Mouse (Mus musculus) liver, embryonic 13.5 days (tissue): Measurements from ENCODE around the gene Ppfia2. TPM values are rescaled to one million over a fixed set of nuclear protein-coding genes. Genes with fewer than 3 reads are reported as not detected.

ENCODE experiments used
- ATAC-seq: fragments of 200-750 bp; cut with Nextera tagmentation; 2 replicates; pipeline ENCODE4 v1.8.0; 2017; ENCODE audit warnings: low read depth, mild to moderate bottlenecking, moderate number of reproducible peaks, moderate library complexity
- DNase-seq: peaks from one replicate; pipeline ENCODE4 v3.0.0; 2022
- H3K27ac ChIP-seq: fragments of 300-500 bp; sonication (generic); 2 replicates; pipeline ENCODE4 v1.5.1; 2015; ENCODE audit warnings: moderate library complexity, mild to moderate bottlenecking, inconsistent platforms
- H3K27me3 ChIP-seq: fragments of 300-500 bp; sonication (generic); 2 replicates; pipeline ENCODE4 v1.6.1; 2015; ENCODE audit warnings: mild to moderate bottlenecking, inconsistent platforms
- H3K36me3 ChIP-seq: fragments of 300-500 bp; sonication (generic); 2 replicates; pipeline ENCODE4 v1.6.1; 2015; ENCODE audit warnings: mild to moderate bottlenecking, inconsistent platforms
- H3K4me1 ChIP-seq: fragments of 300-500 bp; sonication (generic); replicated peaks from 2 replicates; pipeline ENCODE4 v1.6.1; 2015; ENCODE audit warnings: inconsistent platforms
- H3K4me2 ChIP-seq: fragments of 300-500 bp; sonication (generic); 2 replicates; pipeline ENCODE4 v1.6.1; 2015; ENCODE audit warnings: inconsistent platforms, mild to moderate bottlenecking, moderate library complexity
- H3K4me3 ChIP-seq: fragments of 300-500 bp; sonication (generic); replicated peaks from 2 replicates; pipeline ENCODE4 v1.5.1; 2015; ENCODE audit warnings: mild to moderate bottlenecking, inconsistent platforms
- H3K9ac ChIP-seq: fragments of 300-500 bp; sonication (generic); 2 replicates; pipeline ENCODE4 v1.6.1; 2015; ENCODE audit warnings: mild to moderate bottlenecking, inconsistent platforms
- H3K9me3 ChIP-seq: fragments of 300-500 bp; sonication (generic); replicated peaks from 2 replicates; pipeline ENCODE4 v1.6.1; 2016; ENCODE audit warnings: inconsistent platforms
- WGBS: fragments of 180-500 bp; shearing (Covaris S2); methylation state at CpG from one replicate; pipeline ENCODE4 v1.1.7; 2015; ENCODE audit not compliant: insufficient replicate concordance; 5-methylcytosine and 5-hydroxymethylcytosine counted together
- polyA plus RNA-seq: library from polyadenylated mRNA; unstranded; fragments of >200 nt; fragmentation: Nextera tagmentation; extraction: Ambion mirVana; gene quantifications from 2 replicates; pipeline ENCODE4 v1.2.1, GENCODE M21; 2015

Ppfia2 gene
- polyA plus RNA-seq, 1 experiment from 2014 or later, result 0.05 TPM

DNA sequence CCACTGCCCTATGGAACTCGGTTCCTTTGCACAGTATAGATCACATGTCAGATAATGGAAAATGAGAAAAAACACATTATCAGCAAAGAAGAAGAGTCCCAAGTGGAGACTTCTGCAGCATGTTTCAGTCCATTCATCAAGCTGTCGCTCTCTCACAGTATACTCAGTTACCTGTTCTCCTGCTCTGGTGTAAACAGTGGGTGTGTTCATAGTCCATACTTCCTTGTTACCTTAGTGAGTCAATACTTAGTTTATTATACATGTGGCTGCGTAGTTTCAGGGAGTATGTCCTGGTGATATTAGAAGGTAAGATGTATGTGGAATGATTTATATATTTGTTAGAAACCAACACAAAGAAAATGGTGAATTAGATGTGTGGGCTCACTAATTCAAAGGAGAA, 454.7 kb downstream of the Ppfia2 start:
- H3K36me3 ChIP-seq, result no peaks in the 10 kb centered on the region
- no peaks in the 10 kb centered on the region for H3K9me3 ChIP-seq
- H3K4me2 ChIP-seq, result no peak overlapping the region
- no peak overlapping the region for H3K27ac ChIP-seq
- H3K9ac ChIP-seq, result no peak overlapping the region
- DNase-seq (no peak), ATAC-seq (no peak)
- H3K4me1 ChIP-seq, result no peaks in the 10 kb centered on the region
- WGBS, result 63% methylated on average over 3 of the region's 3 CpGs
- no peak overlapping the region for H3K4me3 ChIP-seq
- H3K27me3 ChIP-seq, result no peaks in the 10 kb centered on the region

DNA sequence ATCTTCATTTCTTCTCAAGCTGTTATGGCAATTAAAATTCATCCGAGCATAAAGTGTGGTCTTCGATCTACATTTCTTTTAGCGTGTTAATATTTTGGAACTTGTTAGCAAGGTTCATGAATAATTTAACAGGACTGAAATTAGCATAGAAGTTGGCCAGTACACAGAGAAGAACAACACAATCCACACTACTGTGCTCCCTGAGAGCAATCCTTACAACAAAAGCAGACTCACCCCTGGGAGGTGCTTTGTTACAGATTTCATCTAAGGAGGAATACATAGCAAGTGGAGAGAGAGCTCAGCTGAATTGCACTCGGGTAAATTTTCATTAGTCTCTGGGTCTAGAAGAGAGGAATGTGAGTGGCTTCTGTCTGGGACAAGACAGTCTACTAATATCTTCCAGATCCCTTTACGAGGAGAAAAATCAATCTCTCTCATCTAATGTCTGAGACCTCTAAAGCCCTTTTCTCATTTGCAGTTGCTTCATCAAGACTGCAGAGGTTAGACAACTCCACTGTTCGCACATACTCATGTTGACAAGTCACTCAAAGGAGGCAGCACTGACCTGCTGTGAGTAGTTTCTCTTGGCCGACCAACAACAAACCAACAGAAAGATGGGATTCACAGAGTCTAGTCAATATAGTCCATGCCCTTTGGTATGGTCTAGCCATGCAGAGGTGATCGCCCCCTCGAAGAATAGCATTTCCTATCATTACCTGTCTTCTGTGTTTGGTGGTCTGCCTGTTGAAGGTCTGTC, 458.6 kb downstream of the Ppfia2 start:
- H3K4me2 ChIP-seq, result no peak overlapping the region
- H3K27ac ChIP-seq, result no peak overlapping the region
- H3K4me1 ChIP-seq, result no peaks in the 10 kb centered on the region
- ATAC-seq, result no peak
- no peak overlapping the region for H3K9ac ChIP-seq
- WGBS, result 64% methylated on average over 9 of the region's 9 CpGs
- no peaks in the 10 kb centered on the region for H3K27me3 ChIP-seq
- no peaks in the 10 kb centered on the region for H3K36me3 ChIP-seq
- DNase-seq, result no peak
- H3K9me3 ChIP-seq, result no peaks in the 10 kb centered on the region
- no peak overlapping the region for H3K4me3 ChIP-seq

DNA sequence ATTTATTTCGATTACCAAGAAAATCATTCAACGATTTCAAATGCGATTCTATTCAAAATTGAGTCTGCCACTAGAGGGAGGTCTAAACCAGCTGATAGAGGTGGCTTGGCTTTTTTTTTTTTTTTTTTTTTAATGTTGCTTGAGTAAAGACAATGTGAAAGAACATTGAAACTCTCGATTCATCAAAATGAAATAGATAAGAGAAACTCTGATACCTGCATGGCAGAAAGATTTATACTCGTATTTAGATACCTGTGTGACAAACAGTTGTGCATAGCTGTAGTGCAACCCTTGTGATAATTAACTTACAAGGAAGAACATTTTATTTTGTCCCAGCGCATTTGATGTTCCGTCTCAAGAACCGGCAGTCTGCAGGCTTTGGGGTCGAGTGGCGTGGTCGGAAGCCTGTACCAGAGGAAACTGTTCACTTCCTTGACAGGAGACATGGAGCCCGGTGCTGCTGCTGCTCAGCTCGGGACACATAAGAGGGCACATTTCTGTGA, 462.5 kb downstream of the Ppfia2 start:
- DNase-seq, result no peak
- H3K9me3 ChIP-seq, result no peaks in the 10 kb centered on the region

DNA sequence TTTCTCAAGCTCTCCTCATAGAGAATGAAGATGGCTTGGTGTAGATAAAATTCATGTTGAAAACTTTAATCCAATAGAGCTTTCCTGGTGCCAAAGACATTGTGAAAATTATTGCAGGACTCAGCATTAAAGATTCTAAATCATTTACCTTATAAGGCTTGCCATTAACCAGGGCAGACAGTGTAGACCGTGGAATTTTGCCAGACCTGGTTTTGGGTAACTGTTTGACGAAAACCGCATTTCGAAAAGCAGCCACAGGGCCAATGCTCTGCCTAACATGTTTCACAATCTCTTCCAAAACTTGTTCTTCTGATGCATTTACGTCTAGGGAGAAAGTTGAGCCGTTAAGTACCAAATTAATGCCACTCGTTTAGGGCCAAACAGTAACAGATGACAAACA, 466.9 kb downstream of the Ppfia2 start:
- Histone ChIP-seq H3K27ac (no peak overlapping the region), H3K4me2 (no peak overlapping the region), H3K36me3 (no peaks in the 10 kb centered on the region), H3K9me3 (no peaks in the 10 kb centered on the region), H3K27me3 (no peaks in the 10 kb centered on the region), H3K4me1 (no peaks in the 10 kb centered on the region), H3K9ac (no peak overlapping the region), H3K4me3 (no peak overlapping the region)
- ATAC-seq (no peak), DNase-seq (no peak)
- WGBS, result 73% methylated on average over 7 of the region's 7 CpGs

More for the DNA sequence above, 462.5 kb downstream of the Ppfia2 start:
- Histone ChIP-seq H3K9ac (no peak overlapping the region), H3K4me1 (no peaks in the 10 kb centered on the region), H3K27ac (no peak overlapping the region), H3K27me3 (no peaks in the 10 kb centered on the region), H3K4me2 (peak overlapping the region; percentile 26; the same call in 1 of the 2 replicates), H3K4me3 (no peak overlapping the region), H3K36me3 (no peaks in the 10 kb centered on the region)
- ATAC-seq, result no peak
- 21% methylated on average over 13 of the region's 13 CpGs for WGBS

DNA sequence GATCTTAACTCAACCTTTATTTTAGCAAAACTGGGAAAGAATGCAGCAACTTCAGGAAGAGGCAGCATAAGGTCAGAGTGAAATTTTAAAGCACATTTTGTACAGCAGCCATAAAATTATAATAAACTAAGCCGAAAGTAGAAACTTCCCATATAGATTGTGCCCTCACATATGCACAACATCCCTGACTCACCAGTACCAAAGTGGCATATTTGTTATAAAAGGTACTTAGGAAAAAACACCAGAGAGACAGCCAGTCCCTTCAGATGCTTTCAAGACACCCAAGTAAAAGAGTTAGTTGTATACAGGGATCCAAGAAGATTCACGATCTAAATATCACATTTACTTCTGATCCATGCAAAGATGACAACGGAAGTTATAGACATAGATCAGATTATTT, 468.7 kb downstream of the Ppfia2 start:
- 67% methylated on average over 3 of the region's 3 CpGs for WGBS
- no peak for ATAC-seq
- H3K27me3 ChIP-seq, result no peaks in the 10 kb centered on the region
- H3K9ac ChIP-seq, result no peak overlapping the region
- no peak overlapping the region for H3K27ac ChIP-seq
- no peaks in the 10 kb centered on the region for H3K36me3 ChIP-seq
- H3K4me2 ChIP-seq, result no peak overlapping the region
- no peaks in the 10 kb centered on the region for H3K4me1 ChIP-seq
- H3K9me3 ChIP-seq, result no peaks in the 10 kb centered on the region
- H3K4me3 ChIP-seq, result no peak overlapping the region
- DNase-seq, result no peak

DNA sequence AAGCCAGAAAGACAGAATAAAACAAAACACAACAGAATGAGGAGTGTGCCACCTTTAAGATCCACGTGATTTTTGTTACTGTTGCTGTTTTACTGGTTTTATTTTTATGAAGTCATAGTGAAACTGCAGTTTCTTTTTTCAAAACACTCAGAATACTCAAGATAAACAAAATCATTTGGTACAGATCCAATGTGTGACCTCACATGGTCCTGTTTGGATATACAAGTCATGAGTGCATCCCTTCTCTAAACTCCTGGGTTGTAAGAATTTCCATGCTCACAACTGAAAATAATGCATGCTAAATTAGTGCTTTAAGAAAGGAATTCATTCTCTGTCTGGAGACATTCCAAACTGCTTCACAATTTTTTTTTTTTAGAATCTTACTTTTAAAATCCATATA, 469.3 kb downstream of the Ppfia2 start:
- WGBS, result 26% methylated on average over 1 of the region's 1 CpGs
- no peak for ATAC-seq
- H3K4me1 ChIP-seq, result no peaks in the 10 kb centered on the region
- no peak for DNase-seq
- H3K36me3 ChIP-seq, result no peaks in the 10 kb centered on the region
- H3K9ac ChIP-seq, result no peak overlapping the region
- H3K27me3 ChIP-seq, result no peaks in the 10 kb centered on the region
- no peak overlapping the region for H3K4me2 ChIP-seq
- no peaks in the 10 kb centered on the region for H3K9me3 ChIP-seq
- H3K4me3 ChIP-seq, result no peak overlapping the region
- H3K27ac ChIP-seq, result no peak overlapping the region

DNA sequence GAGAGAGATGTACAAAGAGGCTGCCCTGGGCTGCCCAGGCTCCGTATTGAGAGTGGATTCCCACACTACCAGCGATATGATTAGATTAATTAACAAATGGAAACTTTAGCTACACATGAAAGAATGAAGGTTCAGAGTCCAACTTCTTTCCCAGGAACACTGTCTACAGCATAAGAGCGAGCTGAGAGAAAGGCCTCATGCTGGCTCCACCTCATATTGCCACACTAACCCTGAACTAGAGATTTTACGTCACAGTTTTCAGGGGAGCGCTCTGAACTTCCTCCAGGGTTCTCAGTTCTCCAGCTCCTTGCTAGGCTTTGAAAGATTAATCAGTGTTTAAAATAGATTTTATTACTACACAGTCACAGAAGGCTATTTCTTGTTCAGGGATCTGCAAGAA, 471.2 kb downstream of the Ppfia2 start:
- no peak overlapping the region for H3K27ac ChIP-seq
- ATAC-seq (no peak), DNase-seq (no peak)
- H3K4me3 ChIP-seq, result no peak overlapping the region
- 64% methylated on average over 5 of the region's 5 CpGs for WGBS
- no peaks in the 10 kb centered on the region for H3K36me3 ChIP-seq
- H3K4me1 ChIP-seq, result no peaks in the 10 kb centered on the region
- H3K4me2 ChIP-seq, result no peak overlapping the region
- H3K9me3 ChIP-seq, result no peaks in the 10 kb centered on the region
- no peak overlapping the region for H3K9ac ChIP-seq
- no peaks in the 10 kb centered on the region for H3K27me3 ChIP-seq

DNA sequence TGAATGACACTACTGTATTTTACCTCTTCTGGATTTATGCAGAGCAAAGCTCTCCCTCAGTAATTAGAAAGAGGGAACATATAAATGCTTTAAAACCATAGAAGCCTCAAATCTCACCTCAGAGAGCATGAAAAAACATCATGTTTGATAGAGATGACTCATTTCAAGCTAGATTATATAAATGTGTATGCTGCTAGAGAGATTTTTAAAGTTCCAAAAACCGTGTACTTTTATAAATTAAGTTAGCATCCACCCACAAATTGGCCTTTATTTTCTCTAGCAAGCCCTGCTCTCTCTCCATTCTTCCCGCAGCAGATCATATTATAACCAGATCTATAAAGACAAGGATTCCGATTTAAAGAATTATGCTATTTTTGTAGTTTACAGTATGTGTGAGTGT, 488.9 kb downstream of the Ppfia2 start:
- ATAC-seq (no peak), DNase-seq (no peak)
- Histone ChIP-seq H3K4me1 (no peaks in the 10 kb centered on the region), H3K36me3 (no peaks in the 10 kb centered on the region), H3K4me2 (no peak overlapping the region), H3K27me3 (no peaks in the 10 kb centered on the region), H3K27ac (no peak overlapping the region), H3K4me3 (no peak overlapping the region), H3K9ac (no peak overlapping the region), H3K9me3 (no peaks in the 10 kb centered on the region)
- WGBS, result 63% methylated on average over 3 of the region's 3 CpGs

DNA sequence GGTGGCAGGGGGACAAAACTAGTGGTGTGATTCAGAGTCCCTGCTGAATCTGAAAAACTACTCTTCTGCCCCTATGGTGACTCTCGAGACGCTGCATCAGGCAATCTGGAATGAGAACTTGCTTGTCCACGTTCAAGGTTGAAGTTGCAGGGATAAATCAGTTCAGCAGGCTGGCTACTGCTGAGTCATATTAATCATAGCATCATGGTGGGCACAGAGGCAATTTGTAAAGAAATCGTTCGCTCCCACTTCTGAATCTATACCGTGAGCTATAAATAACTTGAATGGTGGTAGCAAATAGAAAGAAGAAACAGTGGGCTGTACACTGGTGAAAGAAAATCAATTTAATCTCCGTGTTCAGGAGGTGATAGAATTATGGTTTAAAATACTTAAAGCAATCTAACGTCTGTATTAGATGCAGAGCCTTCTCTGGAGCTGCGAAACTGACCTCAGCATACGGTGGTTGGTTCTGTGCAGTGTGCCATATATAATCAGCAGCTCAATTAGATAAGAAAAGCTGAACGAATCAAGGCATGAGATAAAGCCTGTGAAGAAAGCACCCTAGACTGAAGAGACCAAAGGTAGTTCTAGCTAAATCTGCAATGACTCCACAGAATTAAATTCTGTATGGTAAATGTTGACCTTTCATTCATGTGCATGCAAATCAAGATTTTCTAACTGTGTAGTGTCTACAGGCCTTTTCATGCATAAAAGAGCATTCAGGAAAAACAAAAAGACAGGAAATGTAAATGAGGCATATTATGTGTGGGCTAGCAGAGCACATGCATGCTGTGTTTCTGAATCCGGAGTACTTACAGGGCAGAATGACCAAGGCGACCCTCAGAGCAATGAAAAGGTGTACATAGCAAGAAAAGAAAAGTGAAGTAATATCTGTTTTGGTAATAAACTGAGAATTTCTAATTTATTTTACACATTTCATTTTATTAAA, 505.3 kb downstream of the Ppfia2 start:
- no peak overlapping the region for H3K27ac ChIP-seq
- no peak overlapping the region for H3K4me2 ChIP-seq
- H3K27me3 ChIP-seq, result no peaks in the 10 kb centered on the region
- no peaks in the 10 kb centered on the region for H3K9me3 ChIP-seq
- 60% methylated on average over 13 of the region's 13 CpGs for WGBS
- no peaks in the 10 kb centered on the region for H3K36me3 ChIP-seq
- DNase-seq, result no peak
- no peak for ATAC-seq
- no peak overlapping the region for H3K4me3 ChIP-seq
- H3K4me1 ChIP-seq, result no peaks in the 10 kb centered on the region
- H3K9ac ChIP-seq, result no peak overlapping the region
